Mouse (Mus musculus): ENCODE results near the gene Tcf7l2.

DNA sequence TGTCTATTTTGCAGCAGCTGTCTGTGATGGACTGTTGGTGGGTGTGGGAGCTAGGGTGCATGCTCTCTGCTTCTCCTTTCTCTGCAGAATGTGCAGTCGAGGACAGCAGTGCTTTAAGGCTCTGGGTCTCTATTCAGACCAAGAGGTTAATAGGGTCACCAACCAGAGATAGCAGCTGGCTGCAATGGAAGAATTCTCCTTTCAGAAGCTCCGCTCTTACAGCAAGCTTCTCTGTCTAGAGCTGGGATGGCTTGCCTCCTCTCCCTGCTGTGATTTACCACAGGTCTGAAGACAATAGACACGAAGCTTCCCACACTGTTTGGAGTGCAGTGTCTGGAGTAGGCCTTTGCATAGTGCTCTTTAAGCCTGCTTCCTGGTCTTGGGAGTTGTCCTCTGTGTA is 48.2 kb downstream of the Tcf7l2 start:
- no peak for TF ChIP-seq CTCF (IDR thresholded peaks at IDR 0.05; ENCODE audit: extremely low read depth, insufficient read length, insufficient replicate concordance, low read depth, low read length)
- no peak for TF ChIP-seq POLR2A (IDR thresholded peaks at IDR 0.05; ENCODE audit: low read depth, low read length)
